Mouse (Mus musculus): ENCODE data around the gene Efna1.

Gene Efna1

GRCm38 (mm10) chr3:89278107-89278506 lies 2.8 kb downstream of the Efna1 start:
- no peak for DNase-seq (ENCODE audit: low spot score)

GRCm38 (mm10) chr3:89277281-89278021 lies 3.5 kb downstream of the Efna1 start:
- DNase-seq (ENCODE audit: low spot score), result no peak

- DNase-seq (ENCODE audit: low spot score), result no peak
Measured at GRCm38 (mm10) chr3:89276061-89276460, 4.9 kb downstream of the Efna1 start.

GRCm38 (mm10) chr3:89271760-89272159 lies 9.2 kb downstream of the Efna1 start:
- peak; percentile 80 for DNase-seq (ENCODE audit: low spot score)

GRCm38 (mm10) chr3:89270891-89271290 lies 10.1 kb downstream of the Efna1 start:
- peak; percentile 37 for DNase-seq (ENCODE audit: low spot score)

- DNase-seq (ENCODE audit: low spot score), result peak; percentile 61
Measured at GRCm38 (mm10) chr3:89270051-89270755, 10.7 kb downstream of the Efna1 start, which contains the start of gene Slc50a1. Gene Slc50a1, minus strand, starts transcription at chr3:89270570.

GRCm38 (mm10) chr3:89268916-89269315 lies 12.0 kb downstream of the Efna1 start:
- no peak for DNase-seq (ENCODE audit: low spot score)

GRCm38 (mm10) chr3:89266439-89266893 lies 14.5 kb downstream of the Efna1 start:
- peak; percentile 89 for DNase-seq (ENCODE audit: low spot score)

GRCm38 (mm10) chr3:89262417-89262816 lies 18.5 kb downstream of the Efna1 start:
- peak; percentile 49 for DNase-seq (ENCODE audit: low spot score)

GRCm38 (mm10) chr3:89260211-89260610 lies 20.7 kb downstream of the Efna1 start:
- no peak for DNase-seq (ENCODE audit: low spot score)

GRCm38 (mm10) chr3:89259076-89259475 lies 21.9 kb downstream of the Efna1 start, which contains the start of gene Dpm3:
Gene Dpm3, plus strand, starts transcription at chr3:89259358.
- DNase-seq (ENCODE audit: low spot score), result no peak

GRCm38 (mm10) chr3:89256177-89256576 lies 24.8 kb downstream of the Efna1 start:
- no peak for DNase-seq (ENCODE audit: low spot score)

- no peak for DNase-seq (ENCODE audit: low spot score)
Measured at GRCm38 (mm10) chr3:89254994-89255393, 25.9 kb downstream of the Efna1 start.

- DNase-seq (ENCODE audit: low spot score), result peak; percentile 79
Measured at GRCm38 (mm10) chr3:89251365-89251895, 29.5 kb downstream of the Efna1 start.

GRCm38 (mm10) chr3:89250435-89251040 lies 30.4 kb downstream of the Efna1 start:
- peak; percentile 84 for DNase-seq (ENCODE audit: low spot score)

- DNase-seq (ENCODE audit: low spot score), result no peak
Measured at GRCm38 (mm10) chr3:89247466-89247865, 33.5 kb downstream of the Efna1 start.

GRCm38 (mm10) chr3:89246261-89247100 lies 34.5 kb downstream of the Efna1 start, which contains the start of gene Trim46:
Gene Trim46, minus strand, starts transcription at chr3:89246309.
- peak; percentile 95 for DNase-seq (ENCODE audit: low spot score)

GRCm38 (mm10) chr3:89245688-89246171 lies 35.2 kb downstream of the Efna1 start, which contains the start of gene Krtcap2:
Gene Krtcap2, plus strand, starts transcription at chr3:89245966.
- peak; percentile 81 for DNase-seq (ENCODE audit: low spot score)

- peak; percentile 82 for DNase-seq (ENCODE audit: low spot score)
Measured at GRCm38 (mm10) chr3:89244982-89245687, 35.8 kb downstream of the Efna1 start.

Data from MN1 (cell line).